Mouse (Mus musculus) heart, embryonic 14.5 days (tissue): ENCODE data around the gene Xylb. TPM values are rescaled to one million over a fixed set of nuclear protein-coding genes. Genes with fewer than 3 reads are reported as not detected.

ENCODE experiments used
- ATAC-seq: fragments of 200-750 bp; cut with Nextera tagmentation; 2 replicates; pipeline ENCODE4 v1.8.0; 2017; ENCODE audit warnings: low read depth, moderate TSS enrichment; ENCODE audit not compliant: insufficient number of reproducible peaks, insufficient read depth, low FRiP score
- H3K27ac ChIP-seq, 2 experiments: fragments of 200-500 bp in 1 of 2; fragments of 300-500 bp in 1 of 2; sonication (generic) in 1 of 2; replicated peaks in 1 of 2; 2 replicates each; pipeline ENCODE4 v1.5.1; 2012 to 2014; ENCODE audit warnings: low read depth in 2 of 2, low read length in 2 of 2, control low read depth in 1 of 2, mild to moderate bottlenecking in 1 of 2, mixed read lengths in 1 of 2; ENCODE audit not compliant: control insufficient read depth in 1 of 2, insufficient read depth in 1 of 2
- H3K27me3 ChIP-seq: fragments of 300-500 bp; sonication (generic); 2 replicates; pipeline ENCODE4 v1.6.1; 2014; ENCODE audit warnings: mild to moderate bottlenecking, low read length, control low read depth; ENCODE audit not compliant: control insufficient read depth, insufficient read depth
- H3K36me3 ChIP-seq: fragments of 300-500 bp; sonication (generic); 2 replicates; pipeline ENCODE4 v1.6.1; 2014; ENCODE audit warnings: mild to moderate bottlenecking, control low read depth, low read length, mixed read lengths; ENCODE audit not compliant: control insufficient read depth, insufficient read depth
- H3K4me1 ChIP-seq, 2 experiments: fragments of 200-500 bp in 1 of 2; fragments of 300-500 bp in 1 of 2; sonication (generic) in 1 of 2; 2 replicates each; pipeline ENCODE4 v1.6.1; 2012 to 2014; ENCODE audit warnings: low read length in 2 of 2, control low read depth in 1 of 2, mixed read lengths in 1 of 2; ENCODE audit not compliant: control insufficient read depth in 2 of 2, insufficient read depth in 2 of 2
- H3K4me2 ChIP-seq: fragments of 300-500 bp; sonication (generic); 2 replicates; pipeline ENCODE4 v1.6.1; 2014; ENCODE audit warnings: mild to moderate bottlenecking, low read length
- H3K4me3 ChIP-seq, 2 experiments: fragments of 200-500 bp in 1 of 2; fragments of 300-500 bp in 1 of 2; sonication (generic) in 1 of 2; 2 replicates each; pipeline ENCODE4 v1.5.1; 2012 to 2014; ENCODE audit warnings: low read length in 2 of 2, mild to moderate bottlenecking in 2 of 2, control low read depth in 1 of 2, low read depth in 1 of 2, moderate library complexity in 1 of 2; ENCODE audit not compliant: control insufficient read depth in 1 of 2, insufficient read depth in 1 of 2
- H3K9ac ChIP-seq: fragments of 300-500 bp; sonication (generic); 2 replicates; pipeline ENCODE4 v1.6.1; 2014; ENCODE audit warnings: mild to moderate bottlenecking, low read length
- H3K9me3 ChIP-seq: fragments of 300-500 bp; sonication (generic); 2 replicates; pipeline ENCODE4 v1.6.1; 2016; ENCODE audit warnings: low read length, control low read depth; ENCODE audit not compliant: control insufficient read depth
- WGBS: fragments of 180-500 bp; shearing (Covaris S2); extraction: QIAGEN DNeasy Blood & Tissue Kit; methylation state at CpG from one replicate; pipeline ENCODE4 v1.1.7; 2014; 5-methylcytosine and 5-hydroxymethylcytosine counted together
- polyA plus RNA-seq: library from polyadenylated mRNA; unstranded; fragments of >200 nt; fragmentation: Nextera tagmentation; extraction: Ambion mirVana; gene quantifications from 2 replicates; pipeline ENCODE4 v1.2.1, GENCODE M21; 2014

Xylb gene
- 1.2 and 2.0 TPM in 2 replicates for polyA plus RNA-seq

GRCm38 (mm10) chr9:119357331-119358057 lies at the start of gene Xylb:
TSS of gene Xylb (plus strand) at chr9:119357381.
- peak within 1 kb of the TSS; percentile 75 to 94 for H3K4me3 ChIP-seq
- no peaks in the 10 kb centered on the region for H3K27me3 ChIP-seq
- peak within 1 kb of the TSS; percentile 99 for H3K4me2 ChIP-seq
- WGBS: 2% methylated on average over 64 of the region's 65 CpGs
- H3K9ac ChIP-seq: peak within 1 kb of the TSS; percentile 83
- H3K9me3 ChIP-seq: no peaks in the 10 kb centered on the region
- no peaks in the 10 kb centered on the region for H3K36me3 ChIP-seq
- peak; percentile 85 for ATAC-seq
- peaks cover 2 to 5% of the 10 kb centered on the region in 2 experiments; a peak in 2 of 4 replicates for H3K4me1 ChIP-seq
- H3K27ac ChIP-seq: no peak within 1 kb of the TSS

- no peak for ATAC-seq
- H3K4me3 ChIP-seq: no peak overlapping the region
- no peaks in the 10 kb centered on the region for H3K27me3 ChIP-seq
- no peak overlapping the region for H3K9ac ChIP-seq
- no peak overlapping the region for H3K27ac ChIP-seq
- peaks cover 4 to 9% of the 10 kb centered on the region in 2 experiments; a peak in 2 of 4 replicates for H3K4me1 ChIP-seq
- H3K4me2 ChIP-seq: no peak overlapping the region
- 93% methylated on average over 1 of the region's 1 CpGs for WGBS
- H3K9me3 ChIP-seq: no peaks in the 10 kb centered on the region
- H3K36me3 ChIP-seq: peaks cover 5% of the 10 kb centered on the region; the same call in 1 of the 2 replicates
Measured at GRCm38 (mm10) chr9:119309067-119309466, 48.1 kb upstream of the Xylb start.

- Histone ChIP-seq H3K9me3 (no peaks in the 10 kb centered on the region), H3K4me1 (peaks cover 2 to 14% of the 10 kb centered on the region in 2 experiments; a peak in 1 of 4 replicates), H3K4me2 (no peak overlapping the region), H3K27ac (0 out of 4 replicates have a peak overlapping the region, but pooled peaks of 1 of the 2 experiments have one; percentile 22), H3K36me3 (0 out of 2 replicates have a peak, but pooled peaks cover 3% of the 10 kb centered on the region), H3K4me3 (no peak overlapping the region), H3K9ac (no peak overlapping the region), H3K27me3 (no peaks in the 10 kb centered on the region)
- WGBS: 70% methylated on average over 10 of the region's 10 CpGs
- no peak for ATAC-seq
Measured at GRCm38 (mm10) chr9:119313096-119313495, 44.1 kb upstream of the Xylb start.

- H3K9ac ChIP-seq: no peak overlapping the region
- 76% methylated on average over 1 of the region's 1 CpGs for WGBS
Measured at GRCm38 (mm10) chr9:119318891-119319290, 38.3 kb upstream of the Xylb start.

GRCm38 (mm10) chr9:119320446-119320845 lies 36.7 kb upstream of the Xylb start:
- WGBS: 81% methylated on average over 7 of the region's 7 CpGs
- H3K9ac ChIP-seq: no peak overlapping the region
- ATAC-seq: no peak

More at GRCm38 (mm10) chr9:119318891-119319290, 38.3 kb upstream of the Xylb start:
- H3K4me1 ChIP-seq: peaks cover 0 to 11% of the 10 kb centered on the region in 2 experiments; a peak in 2 of 4 replicates
- H3K27ac ChIP-seq: no peak overlapping the region
- H3K4me3 ChIP-seq: no peak overlapping the region
- no peak overlapping the region for H3K4me2 ChIP-seq
- no peaks in the 10 kb centered on the region for H3K27me3 ChIP-seq
- H3K9me3 ChIP-seq: no peaks in the 10 kb centered on the region
- 0 out of 2 replicates have a peak, but pooled peaks cover 6% of the 10 kb centered on the region for H3K36me3 ChIP-seq
- ATAC-seq: no peak

GRCm38 (mm10) chr9:119320946-119321345 lies 36.2 kb upstream of the Xylb start:
- 0 out of 4 replicates have a peak overlapping the region, but pooled peaks of 1 of the 2 experiments have one; percentile 19 for H3K27ac ChIP-seq
- WGBS: 10% methylated on average over 7 of the region's 7 CpGs

More at GRCm38 (mm10) chr9:119320446-119320845, 36.7 kb upstream of the Xylb start:
- Histone ChIP-seq H3K4me2 (peak overlapping the region; percentile 99), H3K4me1 (peaks cover 0 to 11% of the 10 kb centered on the region in 2 experiments; a peak in 2 of 4 replicates), H3K36me3 (0 out of 2 replicates have a peak, but pooled peaks cover 6% of the 10 kb centered on the region), H3K9me3 (no peaks in the 10 kb centered on the region), H3K27me3 (no peaks in the 10 kb centered on the region), H3K4me3 (no peak overlapping the region), H3K27ac (no peak overlapping the region)

GRCm38 (mm10) chr9:119321392-119322229 lies 35.6 kb upstream of the Xylb start:
- Histone ChIP-seq H3K36me3 (0 out of 2 replicates have a peak, but pooled peaks cover 6% of the 10 kb centered on the region), H3K9ac (peak overlapping the region; percentile 91), H3K9me3 (no peaks in the 10 kb centered on the region), H3K4me1 (peaks cover 0 to 10% of the 10 kb centered on the region in 2 experiments; a peak in 2 of 4 replicates), H3K27ac (peak overlapping the region; percentile 89 to 93; a peak in 3 of 4 replicates), H3K27me3 (no peaks in the 10 kb centered on the region), H3K4me2 (peak overlapping the region; percentile 99), H3K4me3 (peak overlapping the region; percentile 53 to 95)
- peak; percentile 15 for ATAC-seq
- WGBS: 2% methylated on average over 59 of the region's 59 CpGs

More at GRCm38 (mm10) chr9:119320946-119321345, 36.2 kb upstream of the Xylb start:
- Histone ChIP-seq H3K4me1 (peaks cover 0 to 11% of the 10 kb centered on the region in 2 experiments; a peak in 2 of 4 replicates), H3K9me3 (no peaks in the 10 kb centered on the region), H3K4me2 (peak overlapping the region; percentile 99), H3K36me3 (0 out of 2 replicates have a peak, but pooled peaks cover 6% of the 10 kb centered on the region), H3K4me3 (peak overlapping the region; percentile 53 to 95), H3K9ac (peak overlapping the region; percentile 91), H3K27me3 (no peaks in the 10 kb centered on the region)
- no peak for ATAC-seq
